Mouse (Mus musculus): ENCODE measurements around the gene Hspa2. TPM values are rescaled to one million over a fixed set of nuclear protein-coding genes. Genes with fewer than 3 reads are reported as not detected.

Hspa2 gene
- total RNA-seq, 2 experiments from 2014 or later = 7.4 to 8.7 TPM

DNA sequence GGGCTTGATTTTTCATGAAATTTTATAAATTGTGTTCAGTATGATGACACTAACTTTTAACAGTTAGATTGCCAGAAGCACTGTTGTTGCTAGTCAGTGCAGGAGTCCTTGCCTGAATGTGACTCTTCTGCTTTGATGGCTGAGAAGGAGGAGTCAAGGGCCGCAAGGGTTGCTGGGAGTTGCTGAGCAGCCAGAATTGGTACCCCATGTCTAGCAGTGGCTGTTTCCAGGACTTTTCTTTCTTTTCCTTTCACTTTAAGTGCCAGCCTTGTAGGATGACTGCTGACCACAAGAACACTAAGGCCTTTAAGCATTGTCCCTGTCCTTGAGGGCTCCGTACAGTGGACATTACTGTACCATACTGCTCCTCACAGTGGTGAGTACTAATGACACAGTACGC is 26.2 kb upstream of the Hspa2 start:
- no peak for DNase-seq

DNA sequence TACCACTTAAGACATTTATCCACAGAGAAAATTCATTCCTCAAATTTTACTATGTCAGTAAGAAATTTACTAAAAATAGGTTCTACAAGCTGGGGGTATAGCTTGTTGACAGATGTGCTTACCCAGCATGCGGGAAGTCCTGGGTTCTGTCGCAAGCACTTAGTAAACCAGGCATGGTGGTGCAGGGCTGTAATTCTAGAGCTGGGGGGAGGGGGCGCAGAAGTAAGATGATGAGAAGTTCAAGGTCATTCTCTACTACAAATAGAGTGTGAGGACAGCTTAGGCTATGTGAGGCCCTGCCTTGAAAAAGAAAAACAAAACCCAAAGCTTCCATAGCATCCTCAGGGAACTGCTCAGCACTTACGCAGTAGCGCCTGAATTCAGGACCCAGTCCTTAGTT is 25.4 kb upstream of the Hspa2 start:
- DNase-seq = no peak

DNA sequence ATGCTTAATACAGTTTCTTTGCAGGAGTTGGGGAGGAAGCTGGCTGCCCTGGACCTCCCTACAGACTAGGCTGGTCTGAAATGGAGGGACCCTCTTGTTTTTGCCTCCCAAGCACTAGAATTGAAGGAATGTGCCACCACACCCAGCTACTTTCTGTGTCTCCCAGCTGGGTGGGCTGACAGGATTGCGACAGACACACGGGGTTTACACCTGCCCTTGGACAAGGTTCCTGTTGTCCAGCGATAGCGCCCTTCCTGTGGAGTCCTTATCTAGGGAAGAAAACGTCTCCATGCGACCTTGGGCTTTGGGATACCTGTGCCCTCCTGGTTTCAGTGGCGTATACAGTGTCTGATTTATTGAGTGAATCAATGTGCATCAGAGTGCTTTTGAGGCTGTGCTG is 23.8 kb upstream of the Hspa2 start:
- no peak for DNase-seq

DNA sequence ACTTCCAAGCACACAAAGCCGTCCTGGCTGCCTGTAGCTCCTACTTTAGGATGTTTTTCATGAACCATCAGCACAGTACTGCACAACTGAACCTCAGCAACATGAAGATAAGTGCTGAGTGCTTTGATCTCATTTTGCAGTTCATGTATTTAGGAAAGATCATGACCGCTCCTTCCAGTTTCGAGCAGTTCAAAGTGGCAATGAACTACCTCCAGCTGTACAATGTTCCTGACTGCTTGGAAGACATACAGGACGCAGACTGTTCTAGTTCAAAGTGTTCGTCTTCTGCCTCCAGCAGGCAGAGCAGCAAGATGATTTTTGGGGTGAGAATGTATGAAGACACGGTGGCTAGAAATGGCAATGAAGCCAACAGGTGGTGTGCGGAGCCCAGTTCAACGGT is 18.6 kb upstream of the Hspa2 start:
- DNase-seq = no peak

GRCm38 (mm10) chr12:76388794-76389193 is 15.2 kb upstream of the Hspa2 start:
- DNase-seq = no peak

GRCm38 (mm10) chr12:76391595-76392271 is 12.2 kb upstream of the Hspa2 start:
- no peak for DNase-seq

GRCm38 (mm10) chr12:76392979-76393378 is 11.0 kb upstream of the Hspa2 start:
- DNase-seq = no peak

GRCm38 (mm10) chr12:76397281-76397680 is 6.7 kb upstream of the Hspa2 start:
- DNase-seq = no peak

DNA sequence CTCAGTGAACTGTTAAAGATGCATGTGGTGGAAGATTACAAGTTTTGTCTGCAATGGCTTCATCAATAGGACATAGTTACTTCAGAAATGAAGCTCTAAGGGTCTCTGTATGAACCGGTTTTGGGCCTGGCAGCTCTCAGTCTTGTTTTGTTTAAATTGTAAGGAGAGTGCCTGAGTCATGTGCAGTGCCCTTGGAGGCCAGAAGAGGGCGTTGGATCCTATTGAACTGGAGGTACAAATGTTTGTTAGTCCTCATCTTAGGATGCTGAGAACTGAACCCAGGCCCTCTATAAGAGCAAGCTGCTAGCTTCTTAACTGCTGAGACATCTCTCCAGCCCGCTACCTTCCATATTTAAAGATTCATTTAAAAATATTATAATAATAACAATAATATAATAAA is 2.3 kb upstream of the Hspa2 start:
- DNase-seq = no peak

GRCm38 (mm10) chr12:76402991-76403885 is 738 bp upstream of the Hspa2 start:
- no peak for DNase-seq

- peak; percentile 26 for DNase-seq
These were observed 833 bp downstream of the Hspa2 start for GRCm38 (mm10) chr12:76404836-76405182.

GRCm38 (mm10) chr12:76405183-76405970 is 1.4 kb downstream of the Hspa2 start:
- peak; percentile 28 for DNase-seq

DNA sequence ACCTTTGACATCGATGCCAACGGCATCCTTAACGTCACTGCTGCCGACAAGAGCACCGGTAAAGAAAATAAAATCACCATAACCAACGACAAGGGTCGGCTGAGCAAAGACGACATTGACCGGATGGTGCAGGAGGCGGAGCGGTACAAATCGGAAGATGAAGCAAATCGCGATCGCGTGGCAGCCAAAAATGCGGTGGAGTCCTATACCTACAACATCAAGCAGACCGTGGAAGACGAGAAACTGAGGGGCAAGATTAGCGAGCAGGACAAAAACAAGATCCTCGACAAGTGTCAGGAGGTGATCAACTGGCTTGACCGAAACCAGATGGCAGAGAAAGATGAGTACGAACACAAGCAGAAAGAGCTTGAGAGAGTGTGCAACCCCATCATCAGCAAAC is 2.0 kb downstream of the Hspa2 start:
- no peak for DNase-seq

DNA sequence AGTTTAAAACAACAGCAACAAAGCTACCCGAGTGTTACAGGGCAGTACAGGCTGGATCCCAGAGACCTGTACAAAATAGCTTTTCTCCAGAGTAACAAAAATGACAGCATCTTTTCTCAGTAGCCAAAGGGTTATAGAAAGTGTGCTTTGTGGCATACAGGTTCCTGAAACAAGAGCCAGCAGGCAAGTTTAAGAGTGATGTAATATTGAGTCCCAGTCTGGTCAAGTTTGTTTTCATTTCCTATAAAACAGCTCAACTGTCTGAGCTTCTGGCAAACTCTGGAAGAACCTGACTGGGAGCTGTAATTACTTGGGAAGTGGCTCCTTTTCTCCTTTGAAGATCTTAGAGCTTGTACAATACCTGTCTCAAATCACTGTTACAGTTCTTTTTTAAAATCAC is 3.2 kb downstream of the Hspa2 start:
- no peak for DNase-seq

GRCm38 (mm10) chr12:76409166-76409565 is 5.2 kb downstream of the Hspa2 start:
- no peak for DNase-seq

DNA sequence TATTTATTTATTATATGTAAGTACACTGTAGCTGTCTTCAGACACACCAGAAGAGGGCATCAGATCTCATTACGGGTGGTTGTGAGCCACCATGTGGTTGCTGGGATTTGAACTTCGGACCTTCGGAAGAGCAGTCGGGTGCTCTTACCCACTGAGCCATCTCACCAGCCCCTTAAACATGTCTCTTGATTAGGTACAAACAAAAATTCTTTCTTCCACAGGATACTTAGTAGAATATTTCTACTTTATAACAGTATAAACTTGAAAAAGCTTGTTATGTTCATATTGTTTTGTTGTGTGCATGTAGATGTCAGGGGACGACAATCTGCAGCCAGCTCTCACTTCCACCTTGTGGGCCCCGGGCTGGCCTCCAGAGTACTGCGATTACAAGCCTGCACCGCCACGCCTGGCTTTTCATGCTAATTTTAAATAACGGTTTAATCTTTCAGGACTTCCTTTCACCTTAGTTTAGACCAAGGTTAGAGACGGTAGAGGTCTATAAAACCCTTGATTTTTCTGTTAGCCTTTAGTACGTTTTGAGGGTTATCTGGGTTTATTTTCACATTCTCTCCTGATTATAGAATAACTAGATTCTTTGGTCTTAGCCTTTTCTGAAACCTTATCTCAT is 11.5 kb downstream of the Hspa2 start:
- DNase-seq = no peak

DNA sequence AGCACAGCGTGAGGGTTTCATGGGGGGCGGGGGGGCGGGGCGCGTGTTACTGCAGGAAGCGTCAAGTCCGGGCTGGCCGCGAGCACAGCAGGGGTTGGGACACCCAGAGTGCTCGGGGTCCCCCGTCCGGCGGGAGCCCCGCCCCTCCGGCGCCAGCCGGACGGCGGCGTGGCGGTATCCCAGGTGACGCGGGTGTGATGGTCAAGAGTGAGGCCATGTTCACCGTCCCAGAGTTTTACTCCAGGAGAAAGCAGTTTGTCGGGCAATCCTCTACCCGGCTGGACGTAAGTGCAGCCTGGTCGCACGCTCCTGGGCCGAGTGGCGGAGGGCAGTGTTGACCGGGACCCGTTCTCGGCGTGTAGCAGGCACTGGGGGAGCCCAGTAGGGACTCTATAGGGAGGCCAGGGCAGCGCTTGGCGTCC is 13.5 kb downstream of the Hspa2 start, which contains the start of gene Ppp1r36:
Ppp1r36 (plus strand) TSS at position 106 of the 422 bp plus-strand sequence.
- DNase-seq = peak; percentile 24

DNA sequence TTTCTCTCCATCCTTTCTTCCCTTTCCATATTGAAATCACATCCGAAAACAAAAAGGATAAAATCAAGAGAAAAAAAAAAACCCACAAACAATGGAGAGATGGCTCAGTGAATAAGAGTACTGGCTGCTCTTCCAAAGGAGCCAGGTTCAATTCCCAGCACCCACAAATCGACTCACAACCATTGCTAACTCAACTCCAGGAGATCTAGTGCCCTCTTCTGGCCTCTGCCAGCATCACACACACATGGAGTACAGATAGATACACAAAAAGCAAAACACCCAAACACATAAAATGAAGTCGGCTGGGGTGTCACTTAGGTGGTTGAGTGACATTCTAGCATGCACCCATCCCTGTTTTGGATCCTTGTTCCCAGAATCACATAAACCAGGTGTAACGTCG is 14.4 kb downstream of the Hspa2 start:
- DNase-seq = no peak

DNA sequence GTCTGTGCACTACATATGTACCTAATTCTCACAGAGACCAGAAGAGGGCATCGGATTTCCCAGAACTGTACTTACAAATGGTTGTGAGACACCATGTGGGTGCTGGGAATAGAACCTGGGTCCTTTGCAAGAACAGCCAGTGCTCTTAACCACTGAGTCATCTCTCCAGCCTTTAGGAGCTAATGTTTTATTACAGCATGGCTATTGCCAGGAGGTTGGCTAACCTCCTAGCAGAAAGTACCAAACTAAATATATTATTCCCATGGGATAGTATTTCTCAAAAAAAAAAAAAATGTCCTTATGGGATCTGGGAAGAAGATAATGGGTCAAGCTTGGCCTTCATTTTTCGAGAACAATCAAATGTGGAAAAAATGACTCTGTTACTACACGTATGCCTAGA is 21.3 kb downstream of the Hspa2 start:
- DNase-seq = no peak

GRCm38 (mm10) chr12:76427546-76427945 is 23.6 kb downstream of the Hspa2 start:
- no peak for DNase-seq

- DNase-seq = no peak
These were observed 27.0 kb downstream of the Hspa2 start for GRCm38 (mm10) chr12:76430879-76431406.

DNA sequence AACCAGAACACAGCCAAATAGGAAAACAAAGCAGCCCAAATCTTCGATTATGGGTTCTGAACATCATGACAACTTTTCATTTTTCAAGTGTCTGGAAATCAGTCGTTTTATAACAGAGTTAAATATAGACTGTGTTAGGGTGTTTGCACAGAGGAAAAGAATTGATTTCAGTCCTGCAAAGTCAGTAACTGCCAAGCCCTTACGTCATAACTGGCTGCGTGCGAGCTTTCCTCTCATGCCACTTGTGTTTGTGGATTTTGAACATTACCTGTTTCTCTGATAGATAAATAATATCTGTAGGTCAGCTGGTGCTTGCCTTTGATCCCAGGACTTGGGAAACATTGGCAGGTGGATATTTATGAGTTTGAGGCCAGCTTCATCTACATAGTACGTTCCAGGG is 27.5 kb downstream of the Hspa2 start:
- no peak for DNase-seq
